Mouse (Mus musculus) left cerebral cortex, postnatal 36 days (tissue): ENCODE measurements around the gene Galk1. TPM values are rescaled to one million over a fixed set of nuclear protein-coding genes. Genes with fewer than 3 reads are reported as not detected.

ENCODE experiments used
- DNase-seq, 2 experiments: peaks; one replicate each; pipeline ENCODE4 v3.0.0; 2021 to 2022; ENCODE audit warnings: low spot score in 2 of 2, mixed read lengths in 1 of 2
- intact Hi-C: fragments of 180-260 bp; cut with DNase I; formaldehyde crosslinking; loops from one replicate; pipeline ENCODE4 v1.15.1; 2025
- total RNA-seq, 2 experiments: library from RNA; stranded (reverse); gene quantifications; 2 replicates each; pipeline ENCODE4 v1.2.3; 2021

Gene Galk1
- total RNA-seq, 2 experiments from 2014 or later, result 15.8 to 18.6 TPM

GRCm38 (mm10) chr11:116018106-116018505 is 5.6 kb upstream of the Galk1 start:
- intact Hi-C loops, result no loop called here
- DNase-seq, result no peak

GRCm38 (mm10) chr11:116014821-116015220 is 2.3 kb upstream of the Galk1 start:
- intact Hi-C loops, result no loop called here
- no peak for DNase-seq

- intact Hi-C loops, result no loop called here
- DNase-seq, result no peak
Observed at GRCm38 (mm10) chr11:116011529-116012261, 824 bp downstream of the Galk1 start.

DNA sequence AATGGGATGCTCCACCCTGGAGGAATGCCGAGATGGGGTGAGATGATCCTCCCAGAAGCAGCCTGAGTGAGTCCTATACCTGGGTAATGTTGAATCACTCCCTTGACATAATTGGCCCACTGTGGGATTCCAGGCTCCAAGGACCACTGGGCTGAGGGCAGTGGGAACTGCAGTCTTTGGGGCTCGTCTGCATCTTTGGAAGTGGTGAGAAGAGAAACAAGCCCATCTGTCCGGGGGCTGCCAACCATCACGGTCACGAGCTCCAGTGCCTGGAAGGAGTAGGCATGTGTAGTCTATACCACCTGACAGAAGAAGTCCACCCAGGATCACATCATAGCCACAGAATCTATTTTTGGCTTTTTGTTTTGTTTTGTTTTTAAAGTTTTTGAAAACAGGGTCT is 1.6 kb downstream of the Galk1 start:
- intact Hi-C loops, result no loop called here
- no peak for DNase-seq

DNA sequence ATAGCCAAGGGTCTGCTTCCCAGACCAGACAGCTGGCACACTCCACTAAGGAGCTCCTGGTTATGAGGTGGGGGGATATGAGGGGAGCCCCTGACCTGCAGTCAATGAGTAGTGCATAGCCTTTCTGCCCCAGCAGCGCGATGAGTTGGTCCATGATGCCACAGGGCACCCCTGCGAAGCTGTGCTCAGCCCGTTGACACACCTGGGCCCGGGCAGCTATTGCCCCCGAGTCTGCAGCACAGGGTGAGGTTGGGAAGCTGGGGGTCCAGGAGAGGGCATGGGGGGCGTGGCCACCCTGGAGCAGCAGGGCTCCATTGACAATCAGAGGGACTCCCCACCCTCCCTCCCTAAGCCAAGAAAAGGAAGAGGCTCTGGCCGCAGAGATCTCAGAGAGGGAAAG is 2.4 kb downstream of the Galk1 start:
- DNase-seq, result no peak
- intact Hi-C loops, result no loop called here

DNA sequence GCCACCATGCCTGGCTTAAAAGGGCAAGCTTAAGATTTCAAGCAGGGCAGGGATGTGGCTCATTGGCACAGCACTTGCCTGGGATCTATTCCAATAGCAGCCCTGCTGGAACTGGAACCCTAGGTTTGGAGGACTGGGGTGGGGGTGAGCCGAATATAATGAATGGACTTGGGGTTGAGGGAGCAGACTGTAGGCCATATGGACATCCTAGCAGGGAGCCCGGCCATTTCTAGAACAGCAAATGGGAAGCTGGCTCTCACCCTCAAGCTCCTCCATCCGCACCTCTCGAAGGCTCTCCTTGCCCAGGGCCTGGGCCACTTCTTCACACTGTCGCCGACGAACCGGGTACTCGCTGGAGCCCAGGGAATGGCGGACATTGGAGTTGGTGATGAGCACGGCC is 2.9 kb downstream of the Galk1 start:
- intact Hi-C loops, result no loop called here
- DNase-seq, result no peak

- intact Hi-C loops, result no loop called here
- no peak for DNase-seq
Observed at GRCm38 (mm10) chr11:116008832-116009375, 3.6 kb downstream of the Galk1 start.

DNA sequence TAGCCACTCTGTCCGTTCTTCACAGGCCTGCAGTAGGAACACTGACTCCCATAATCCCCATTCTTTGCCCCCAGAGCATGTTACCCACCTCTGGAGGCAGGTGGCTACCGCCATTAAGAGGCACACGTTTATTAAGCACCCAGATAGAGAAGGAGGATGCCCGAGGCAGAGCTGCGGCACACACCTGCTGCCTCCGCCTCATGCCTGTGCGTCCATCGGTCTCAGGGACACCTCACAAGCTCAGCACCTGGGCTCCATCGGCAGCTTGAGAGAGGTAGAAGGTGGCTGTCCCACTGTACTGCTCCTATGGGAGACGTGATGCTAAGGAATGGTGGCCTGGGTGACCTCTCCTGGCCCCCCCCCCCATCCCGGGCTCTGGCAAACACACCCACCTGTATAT is 4.1 kb downstream of the Galk1 start:
- DNase-seq, result no peak
- intact Hi-C loops, result no loop called here

DNA sequence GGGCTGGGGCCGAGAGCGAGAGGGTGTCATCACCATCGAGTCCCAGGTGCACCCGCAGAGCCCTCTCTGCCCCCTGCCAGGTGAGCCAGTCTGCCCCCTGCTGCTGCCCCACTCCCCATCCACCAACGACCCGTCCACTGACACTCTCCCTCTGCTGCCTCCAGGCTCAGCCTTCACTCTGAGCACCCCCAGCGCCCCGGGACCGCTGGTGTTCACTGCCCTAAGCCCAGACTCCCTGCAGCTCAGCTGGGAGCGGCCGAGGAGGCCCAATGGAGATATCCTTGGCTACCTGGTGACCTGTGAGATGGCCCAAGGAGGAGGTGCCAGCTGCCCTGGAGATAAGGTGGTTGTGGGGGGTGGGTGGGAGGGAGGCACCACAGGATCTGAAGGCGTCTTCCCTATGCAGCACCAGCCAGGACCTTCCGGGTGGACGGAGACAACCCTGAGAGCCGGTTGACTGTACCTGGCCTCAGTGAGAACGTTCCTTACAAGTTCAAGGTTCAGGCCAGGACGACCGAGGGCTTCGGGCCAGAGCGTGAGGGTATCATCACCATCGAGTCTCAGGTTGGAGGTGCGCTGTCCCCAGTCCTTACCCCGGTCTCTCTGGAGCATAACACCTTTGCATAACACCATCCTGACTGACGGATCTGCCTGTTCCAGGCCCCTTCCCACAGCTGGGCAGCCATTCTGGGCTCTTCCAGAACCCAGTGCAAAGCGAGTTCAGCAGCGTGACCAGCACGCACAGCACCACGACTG is 5.2 kb downstream of the Galk1 start:
- no peak for DNase-seq
- intact Hi-C loops, result no loop called here

- no peak for DNase-seq
- intact Hi-C loops, result no loop called here
Observed at GRCm38 (mm10) chr11:116005701-116006419, 6.7 kb downstream of the Galk1 start.

DNA sequence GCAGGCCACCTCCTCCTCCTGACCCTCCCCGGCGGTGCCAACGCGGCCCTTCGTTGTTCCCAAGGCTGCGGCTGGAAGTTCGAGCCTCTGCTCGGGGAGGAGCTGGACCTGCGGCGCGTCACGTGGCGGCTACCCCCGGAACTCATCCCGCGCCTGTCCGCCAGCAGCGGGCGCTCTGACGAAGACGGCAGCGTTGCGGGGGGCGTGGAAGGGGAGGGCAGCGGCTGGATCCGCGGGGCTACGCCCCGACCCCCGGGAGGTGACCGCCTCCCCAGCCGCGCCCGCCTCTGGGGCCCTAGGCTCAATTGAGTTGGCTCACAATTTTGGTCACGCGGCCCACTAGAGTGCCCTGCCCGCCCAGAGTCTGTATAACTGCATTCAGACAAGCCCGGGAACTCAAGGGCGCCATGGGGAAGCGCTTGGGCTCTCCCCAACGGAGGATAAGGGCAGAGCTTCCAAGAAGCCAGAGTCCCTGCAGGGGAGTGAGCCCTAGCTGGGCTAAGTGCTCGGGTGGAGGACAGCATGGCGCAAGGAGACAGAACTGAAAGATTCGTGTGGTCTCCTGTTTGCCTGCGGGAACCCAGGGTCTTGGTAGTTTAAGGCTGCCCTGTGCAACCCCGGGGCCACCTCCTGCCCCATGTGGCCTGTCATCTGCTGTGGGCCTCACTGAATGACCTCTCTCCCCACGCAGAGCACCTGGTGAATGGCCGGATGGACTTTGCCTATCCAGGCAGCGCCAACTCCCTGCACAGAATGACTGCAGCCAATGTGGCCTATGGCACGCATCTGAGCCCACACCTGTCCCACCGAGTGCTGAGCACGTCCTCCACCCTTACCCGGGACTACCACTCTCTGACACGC is 7.4 kb downstream of the Galk1 start:
- intact Hi-C loops, result no loop called here
- peak; percentile 49 to 59 for DNase-seq

GRCm38 (mm10) chr11:116004186-116004823 is 8.2 kb downstream of the Galk1 start:
- DNase-seq, result no peak
- intact Hi-C loops, result no loop called here

DNA sequence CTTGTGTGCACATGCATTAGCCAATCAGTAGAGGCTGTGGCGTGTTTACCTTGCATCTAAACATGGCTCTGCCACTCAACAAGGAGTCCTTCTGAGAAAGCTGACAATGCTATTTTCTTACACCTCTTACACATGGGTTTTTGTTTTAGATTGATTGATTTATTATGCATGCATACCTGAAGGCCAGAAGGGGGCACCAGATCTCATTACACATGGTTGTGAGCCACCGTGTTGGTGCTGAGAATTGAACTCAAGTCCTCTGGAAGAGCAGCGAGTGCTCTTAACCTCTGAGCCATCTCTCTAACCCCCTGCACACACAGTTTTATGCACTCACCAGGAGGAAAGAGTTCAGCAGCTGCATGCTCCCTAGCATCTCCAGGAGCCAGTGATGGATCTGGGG is 9.6 kb downstream of the Galk1 start:
- intact Hi-C loops, result no loop called here
- DNase-seq, result no peak

GRCm38 (mm10) chr11:116001725-116002124 is 10.8 kb downstream of the Galk1 start:
- intact Hi-C loops, result no loop called here
- DNase-seq, result no peak

- no peak for DNase-seq
- intact Hi-C loops, result no loop called here
Observed at GRCm38 (mm10) chr11:116000607-116001006, 11.9 kb downstream of the Galk1 start.

DNA sequence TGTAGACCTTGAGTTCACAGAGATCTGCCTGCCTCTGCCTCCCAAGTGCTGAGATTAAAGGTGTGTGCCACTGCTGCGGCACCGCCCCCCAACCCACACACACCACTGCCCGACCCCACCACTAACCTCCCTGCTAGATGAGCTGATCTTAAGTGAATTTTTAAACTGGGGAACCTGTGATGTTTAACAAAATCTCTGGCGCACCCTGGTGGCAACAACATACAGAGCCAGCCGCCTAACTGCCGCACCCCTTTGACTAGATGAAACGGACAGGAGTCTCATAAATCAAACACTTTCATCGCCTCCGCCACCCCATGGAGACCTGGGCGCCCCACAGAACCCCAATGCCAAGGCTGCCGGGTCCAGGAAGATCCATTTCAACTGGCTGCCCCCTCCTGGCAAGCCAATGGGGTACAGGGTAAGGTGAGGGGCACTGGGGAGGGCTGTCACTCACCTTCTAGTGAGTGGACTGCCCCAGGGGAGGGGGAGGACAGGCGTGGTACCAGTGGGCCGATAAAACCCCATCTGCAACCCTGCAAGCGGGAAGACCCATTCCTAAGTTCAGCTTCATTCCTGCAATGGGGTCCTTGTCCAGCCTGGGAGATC is 12.9 kb downstream of the Galk1 start:
- peak in 1 of 2 experiments; percentile 55 for DNase-seq
- intact Hi-C loops, result loop anchor here (2.0 to 10.0 kb wide), 2 partner anchors 61 to 265 kb away; no protein-coding TSS in a partner anchor

DNA sequence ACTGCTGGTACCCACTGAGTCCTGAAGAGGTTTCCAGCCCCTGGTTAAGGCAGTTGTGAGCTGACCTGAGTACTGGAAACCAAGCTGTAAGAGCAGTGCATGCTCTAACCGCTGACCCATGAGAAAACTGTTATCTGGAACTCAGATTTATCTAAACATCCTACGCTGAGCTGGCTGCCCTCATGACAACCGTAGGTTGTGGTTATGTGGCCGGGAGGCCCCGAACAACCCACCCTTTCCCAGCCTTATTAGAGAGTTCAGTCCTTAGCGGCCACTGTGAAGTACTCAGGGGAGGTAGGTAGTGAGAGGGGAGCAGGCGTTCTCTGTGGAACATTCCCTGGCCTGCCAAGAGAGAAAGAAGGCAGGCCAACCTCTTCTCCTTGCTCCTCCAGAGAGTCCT is 13.5 kb downstream of the Galk1 start:
- no peak for DNase-seq
- intact Hi-C loops, result loop anchor here (2.0 to 10.0 kb wide), 2 partner anchors 60 to 264 kb away; no protein-coding TSS in a partner anchor

DNA sequence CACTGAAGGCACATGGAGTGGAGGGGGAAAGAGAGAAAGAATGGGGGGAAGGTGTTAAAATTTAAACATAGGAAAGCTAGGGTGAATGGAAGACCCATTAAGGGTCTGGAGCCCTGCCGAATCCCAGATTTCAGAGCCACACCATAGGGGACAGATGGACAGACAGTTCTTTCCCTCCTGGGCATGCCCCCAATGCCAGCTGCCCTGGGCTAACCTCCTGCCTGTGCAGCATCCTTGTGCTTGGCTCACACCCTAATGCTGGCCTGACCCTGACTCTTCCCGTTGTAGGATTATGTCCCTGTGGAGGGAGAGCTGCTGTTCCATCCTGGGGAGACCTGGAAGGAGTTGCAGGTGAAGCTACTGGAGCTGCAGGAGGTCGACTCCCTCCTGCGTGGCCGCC is 14.9 kb downstream of the Galk1 start:
- intact Hi-C loops, result loop anchor here (2.0 to 10.0 kb wide), 2 partner anchors 59 to 263 kb away; no protein-coding TSS in a partner anchor
- DNase-seq, result no peak
